Mouse (Mus musculus) layer of hippocampus, adult 9-10 months (tissue): ENCODE data around the gene S100a16.
A peak's percentile ranks its signal among the peaks of the same experiment; 100 is the strongest.

Source experiments
- DNase-seq: peaks from one replicate; pipeline ENCODE4 v3.0.0; 2022; ENCODE audit warnings: low spot score

Gene S100a16

DNA sequence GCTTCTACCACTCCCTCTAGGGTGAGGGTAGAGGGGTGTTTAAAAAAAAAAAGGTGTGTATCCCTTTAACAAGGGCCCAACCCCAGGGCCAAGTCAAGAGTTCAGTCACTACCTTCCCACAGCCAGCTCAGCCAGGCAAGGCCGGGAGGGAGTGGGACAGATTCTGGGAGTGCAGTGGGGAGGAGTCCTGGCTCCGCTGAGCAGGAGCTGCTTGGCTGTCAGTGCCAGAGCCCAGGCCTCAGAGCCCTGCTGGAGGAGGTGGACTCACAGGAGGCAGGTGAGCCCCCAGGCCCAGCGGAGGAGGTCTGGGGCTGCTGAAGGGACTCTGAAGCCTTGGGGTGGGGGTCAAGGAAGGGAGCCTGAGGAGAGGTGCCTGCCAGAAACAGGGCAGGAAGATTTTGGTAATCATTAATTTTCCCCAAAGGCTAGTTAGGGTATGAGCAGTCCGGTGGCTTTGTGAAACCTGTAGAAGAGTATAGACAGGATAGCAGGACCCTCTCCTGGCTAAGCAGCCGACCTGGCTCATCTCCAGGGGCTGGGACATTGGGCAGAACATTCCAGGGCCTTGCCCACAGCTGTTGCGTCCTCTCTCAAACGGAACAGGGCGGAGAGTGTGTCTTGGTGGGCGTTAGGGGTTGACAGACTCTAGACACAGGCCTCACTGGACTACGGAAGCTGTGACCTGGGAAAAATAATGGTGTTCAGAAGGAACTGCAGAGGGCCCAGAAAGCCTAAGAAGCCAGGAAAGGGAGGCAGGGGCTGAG, at the start of gene S100a16:
Gene S100a16 (plus strand): TSS at position 114 of the 764 bp plus-strand sequence.
- no peak for DNase-seq

DNA sequence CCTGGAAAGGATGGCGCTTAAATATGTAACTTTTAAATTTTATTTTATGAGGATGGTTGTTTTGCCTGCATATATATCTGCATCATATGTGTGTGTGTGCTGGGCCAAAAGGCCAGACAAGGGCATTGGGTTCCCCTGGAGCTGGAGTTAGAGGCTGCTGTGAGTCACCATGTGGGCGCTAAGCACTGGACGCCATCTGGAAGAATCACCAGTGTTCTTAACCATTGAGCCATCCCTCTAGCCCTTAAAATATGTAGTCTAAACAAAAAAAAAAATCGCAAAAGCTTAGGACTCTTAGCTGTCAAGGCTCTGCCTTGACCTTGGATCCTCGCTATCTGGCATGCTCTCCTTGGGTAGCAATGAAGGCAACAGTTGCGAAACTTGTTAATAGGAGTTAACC, 48.5 kb upstream of the S100a16 start:
- no peak for DNase-seq

DNA sequence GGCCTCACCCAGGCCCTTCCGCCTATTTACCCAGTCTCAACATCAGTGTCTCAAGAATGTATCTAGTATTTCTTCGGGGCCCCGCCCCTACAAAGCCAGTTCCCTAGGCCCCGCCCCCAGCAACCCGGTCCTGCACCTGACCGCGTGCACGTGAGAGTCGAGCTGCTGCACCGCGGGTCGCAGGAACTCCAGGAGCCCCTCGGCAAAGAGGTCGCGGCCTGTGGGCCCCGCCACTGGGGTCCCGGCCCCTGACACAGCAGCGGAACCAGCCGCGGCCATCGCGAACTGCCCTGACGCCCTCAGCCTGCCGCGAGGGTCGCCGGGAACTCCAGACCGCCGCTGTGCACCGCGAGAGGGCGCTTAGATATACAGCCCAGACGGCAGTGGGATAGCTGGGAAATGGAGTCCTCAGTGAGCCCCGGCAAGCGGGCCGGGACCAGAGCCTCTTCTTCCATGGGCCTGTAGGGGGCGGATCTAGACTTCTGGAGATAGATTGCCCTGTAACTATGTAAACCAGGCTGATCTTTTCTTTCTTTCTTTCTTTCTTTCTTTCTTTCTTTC, 46.3 kb upstream of the S100a16 start, which contains the start of gene Snapin:
Gene Snapin (minus strand): TSS at position 338 of the 561 bp plus-strand sequence.
- DNase-seq: peak; percentile 90

DNA sequence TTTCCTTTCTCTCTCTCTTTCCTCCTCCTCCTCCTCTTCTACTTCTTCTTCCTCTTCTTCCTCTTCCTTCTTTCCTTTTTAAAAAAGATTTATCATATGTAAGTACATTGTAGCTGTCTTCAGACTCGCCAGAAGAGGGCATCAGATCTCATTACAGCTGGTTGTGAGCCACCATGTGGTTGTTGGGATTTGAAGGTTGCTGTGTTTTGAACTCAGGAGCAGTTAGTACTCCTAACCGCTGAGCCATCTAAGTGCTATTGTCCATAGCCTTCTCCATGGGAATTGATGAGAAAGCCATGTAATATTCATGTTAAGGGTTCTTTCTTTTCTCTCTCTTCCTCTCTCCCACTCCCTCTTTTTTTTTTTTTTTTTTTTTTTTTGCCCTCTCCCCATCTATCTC, 45.7 kb upstream of the S100a16 start:
- no peak for DNase-seq

DNA sequence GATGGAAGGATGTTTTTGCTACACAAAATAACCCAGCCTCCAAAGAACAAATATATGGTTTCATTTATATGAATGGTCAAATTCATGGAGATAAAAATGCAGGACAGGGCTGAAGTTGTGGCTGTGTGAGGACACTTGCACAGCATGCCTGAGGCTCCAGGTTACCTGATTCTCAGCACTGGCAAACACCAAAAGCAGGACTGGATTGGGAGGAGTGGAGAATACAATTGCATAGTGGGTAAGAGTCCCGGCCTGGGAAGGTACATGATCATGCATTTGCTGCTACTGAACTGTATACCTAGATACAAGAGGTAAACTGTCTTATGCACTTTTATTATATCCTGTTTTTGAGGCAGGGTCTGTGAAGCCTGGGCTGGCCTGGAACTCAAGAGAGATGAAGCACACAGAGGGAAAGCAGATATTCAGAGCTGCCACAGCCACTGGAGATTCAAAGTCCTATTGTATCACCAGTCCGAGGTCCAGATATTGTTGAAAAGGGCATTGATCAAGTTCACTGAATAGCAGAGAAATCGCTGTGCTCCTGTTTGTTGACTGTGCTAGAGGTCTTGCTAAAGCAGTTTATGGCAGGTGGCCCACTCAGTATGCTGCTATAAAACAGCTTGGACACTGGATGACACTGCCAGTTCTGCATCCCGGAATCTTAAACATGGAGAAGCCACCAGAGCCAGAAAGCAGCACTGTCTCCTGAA, 43.1 kb upstream of the S100a16 start:
- DNase-seq: no peak

DNA sequence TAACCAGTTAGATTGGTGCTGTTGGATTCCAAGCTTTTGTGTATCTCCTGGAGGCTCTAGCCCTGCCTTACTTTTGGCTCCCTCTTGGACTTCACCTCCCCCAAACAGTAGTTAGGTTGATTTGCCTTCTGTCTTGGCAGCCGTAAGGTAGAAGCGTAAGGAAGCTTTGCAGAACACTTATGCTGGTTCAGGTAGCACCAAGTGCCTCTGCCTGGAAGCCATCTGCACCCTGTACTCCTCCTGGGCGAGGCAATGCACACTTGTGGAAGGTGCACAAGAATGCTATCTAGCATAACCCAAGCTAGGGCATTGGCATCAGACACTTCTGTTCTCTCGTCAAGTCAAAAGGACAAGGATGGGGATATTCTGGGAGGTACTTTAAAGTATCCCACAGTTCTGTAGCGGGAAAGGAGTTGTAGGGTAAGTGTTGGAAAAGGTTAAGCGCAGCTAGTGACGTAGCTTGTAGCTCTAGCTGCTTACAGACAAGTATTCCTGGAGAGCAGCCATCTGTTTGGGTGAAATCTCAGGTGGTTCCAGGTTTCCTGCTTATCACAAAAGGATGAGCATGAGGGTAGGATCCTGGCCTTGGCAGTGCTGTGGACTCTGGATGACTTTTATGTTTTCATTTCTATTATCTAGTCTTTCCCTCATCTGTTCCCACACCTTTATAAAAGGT, 41.1 kb upstream of the S100a16 start:
- DNase-seq: no peak

DNA sequence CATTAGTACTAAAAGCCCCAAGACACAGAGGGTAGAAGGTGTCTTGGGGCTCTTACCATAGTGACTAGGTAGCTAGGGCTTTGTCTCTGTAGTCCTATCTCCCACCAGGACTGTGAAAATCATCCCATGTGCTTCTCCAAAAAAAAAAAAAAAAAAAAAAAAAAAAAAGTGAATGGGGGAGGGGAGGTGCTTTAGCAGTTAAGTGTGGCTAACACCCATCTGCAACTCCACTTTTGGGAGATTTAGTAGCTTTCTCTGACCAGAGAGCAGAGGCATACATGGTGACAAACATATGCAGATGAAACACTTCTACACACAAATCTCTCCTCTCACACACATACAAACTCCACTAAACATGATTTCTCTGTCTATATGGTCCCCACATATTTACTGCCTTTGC, 39.5 kb upstream of the S100a16 start:
- DNase-seq: no peak

DNA sequence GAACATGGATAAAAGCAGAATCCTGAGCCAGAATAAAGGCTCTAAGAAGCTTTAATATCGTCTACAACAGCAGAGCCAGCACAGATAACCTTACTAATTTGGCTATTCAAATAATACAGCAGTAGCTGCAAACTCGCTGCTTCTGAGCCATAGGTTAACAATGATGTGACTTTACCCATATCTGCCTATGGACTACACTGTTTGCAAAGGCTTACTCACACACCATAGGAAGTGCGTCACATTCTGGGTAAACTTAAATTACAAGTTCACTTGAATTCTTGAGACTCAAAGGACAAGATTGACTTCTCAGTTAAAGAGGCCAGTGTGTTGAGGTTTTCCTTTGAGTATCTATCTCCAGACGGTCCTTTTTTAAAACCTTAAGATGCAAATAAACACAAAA, 33.6 kb upstream of the S100a16 start:
- DNase-seq: no peak

DNA sequence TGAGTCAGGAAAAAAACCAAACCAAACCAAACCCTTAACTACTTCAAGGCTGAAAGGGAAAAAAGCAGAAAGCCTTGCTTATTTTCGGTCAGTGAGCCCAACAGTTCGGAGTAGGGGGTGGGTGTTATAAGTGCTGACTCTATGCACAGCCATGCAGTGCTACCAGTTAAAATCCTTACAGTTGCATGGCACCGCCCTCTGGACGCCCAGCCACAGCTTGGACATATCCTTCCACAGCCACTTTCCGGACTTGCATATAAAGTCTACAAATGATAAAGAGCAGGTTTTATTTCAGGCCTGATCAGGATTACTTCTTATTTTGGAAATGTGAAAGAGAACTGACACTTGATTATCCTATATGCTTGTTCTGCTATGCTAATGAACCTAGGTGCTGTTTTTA, 31.8 kb upstream of the S100a16 start:
- no peak for DNase-seq

DNA sequence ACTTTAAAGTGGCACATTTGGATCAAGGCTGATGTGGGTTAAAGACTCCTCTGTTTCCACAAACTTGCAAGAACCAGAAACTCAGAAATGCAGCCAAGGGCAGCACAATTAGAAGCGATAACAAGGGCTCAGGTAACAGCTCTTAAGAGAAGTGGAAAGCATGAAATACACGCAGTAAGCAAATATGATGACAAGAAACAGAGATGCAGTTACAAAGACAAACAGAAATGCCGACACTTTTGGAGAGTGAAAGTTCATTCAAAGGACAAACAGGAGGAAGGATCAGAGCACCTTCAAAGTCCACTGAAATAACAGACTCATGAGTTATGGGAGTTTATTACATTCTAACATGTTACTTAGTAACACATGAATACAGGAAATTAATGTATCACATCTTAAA, 30.7 kb upstream of the S100a16 start:
- no peak for DNase-seq

DNA sequence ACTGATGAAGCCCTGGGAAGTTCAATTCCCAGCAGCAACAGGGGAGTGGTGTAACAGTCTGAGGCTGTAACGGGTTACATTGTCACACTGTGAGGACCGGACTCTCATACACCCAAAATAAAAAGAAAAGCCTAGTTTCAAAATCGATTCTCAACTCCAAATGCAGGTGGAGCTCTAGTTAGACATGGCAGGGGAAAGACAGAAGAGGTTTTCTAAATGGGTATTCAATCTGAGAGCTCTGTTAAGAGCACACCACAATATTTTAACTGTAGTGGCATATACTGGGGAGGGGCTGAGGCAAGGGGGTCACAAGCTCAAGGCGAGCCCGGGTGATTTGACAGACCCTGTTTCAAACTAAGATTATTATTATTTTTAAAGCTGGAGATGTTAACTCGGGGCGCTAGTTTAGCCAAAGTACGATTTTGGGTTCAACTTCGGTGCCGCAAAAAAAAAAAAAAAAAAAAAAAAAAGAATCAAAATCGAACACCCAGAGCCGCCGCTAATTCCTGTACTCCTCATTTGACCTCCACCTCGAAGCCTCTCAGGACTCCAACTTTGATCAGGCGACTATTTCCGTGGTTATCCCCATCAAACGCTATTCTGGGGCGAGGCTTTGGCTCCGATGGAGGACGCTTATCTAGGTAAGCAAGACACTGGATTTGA, 28.6 kb upstream of the S100a16 start:
- no peak for DNase-seq

DNA sequence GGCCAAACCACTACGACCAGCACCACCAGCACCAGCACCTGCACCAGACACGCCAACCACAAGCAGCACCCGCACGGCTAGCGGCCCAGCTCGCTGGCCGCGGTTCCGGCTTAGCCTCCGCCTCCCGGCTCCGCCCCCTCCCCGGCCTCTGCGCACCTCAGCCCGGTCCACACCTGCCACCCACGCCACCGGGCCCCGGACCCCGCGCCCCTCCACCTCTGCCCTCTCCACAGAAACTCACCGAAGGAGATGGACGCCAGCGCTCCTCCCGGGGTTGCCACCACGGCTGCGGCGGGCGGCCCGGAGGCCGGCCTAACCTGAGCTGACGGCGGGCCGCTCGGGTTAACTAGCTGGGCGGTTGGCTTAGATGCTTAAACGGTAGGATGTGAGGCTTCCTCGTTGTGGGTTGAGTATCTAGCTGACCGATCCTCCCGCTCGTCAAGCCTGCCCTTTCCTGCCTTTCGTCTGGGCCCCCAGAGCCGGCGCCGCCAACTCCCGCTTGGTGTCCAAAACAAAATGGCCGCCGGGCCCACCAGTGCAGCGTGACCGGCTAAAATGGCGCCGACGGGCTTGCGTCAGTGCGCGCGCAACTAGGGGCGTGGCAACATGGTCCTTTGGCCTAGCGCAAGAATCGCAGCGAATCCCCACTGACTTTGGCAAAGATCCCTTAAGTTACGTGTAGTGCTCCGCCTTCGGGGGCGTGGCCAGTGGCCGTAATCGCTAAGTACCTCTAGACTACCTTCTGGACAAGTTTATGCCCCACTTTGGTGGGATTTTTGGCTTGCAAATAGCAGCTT, 27.9 kb upstream of the S100a16 start, which contains the start of gene Chtop:
Gene Chtop (minus strand): TSS at position 549 of the 797 bp plus-strand sequence.
- DNase-seq: peak; percentile 95

DNA sequence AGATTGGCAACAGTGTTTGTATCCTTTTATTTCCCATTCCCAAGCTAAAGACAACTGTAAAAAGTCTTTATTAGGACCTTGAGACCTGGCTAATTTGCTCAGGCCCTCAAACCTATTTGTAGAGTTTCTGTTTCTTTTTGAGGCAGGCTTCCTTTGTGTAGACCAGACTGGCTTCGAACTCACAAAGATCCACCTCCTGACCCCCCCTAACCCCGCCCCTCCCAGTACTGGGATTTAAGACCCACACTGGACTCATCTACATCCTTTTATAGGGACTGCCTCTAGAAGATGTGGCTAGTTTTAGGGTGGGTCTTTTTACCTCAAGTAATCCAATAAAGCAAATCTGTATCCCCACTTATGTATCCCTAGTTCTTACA, 27.3 kb upstream of the S100a16 start:
- no peak for DNase-seq

DNA sequence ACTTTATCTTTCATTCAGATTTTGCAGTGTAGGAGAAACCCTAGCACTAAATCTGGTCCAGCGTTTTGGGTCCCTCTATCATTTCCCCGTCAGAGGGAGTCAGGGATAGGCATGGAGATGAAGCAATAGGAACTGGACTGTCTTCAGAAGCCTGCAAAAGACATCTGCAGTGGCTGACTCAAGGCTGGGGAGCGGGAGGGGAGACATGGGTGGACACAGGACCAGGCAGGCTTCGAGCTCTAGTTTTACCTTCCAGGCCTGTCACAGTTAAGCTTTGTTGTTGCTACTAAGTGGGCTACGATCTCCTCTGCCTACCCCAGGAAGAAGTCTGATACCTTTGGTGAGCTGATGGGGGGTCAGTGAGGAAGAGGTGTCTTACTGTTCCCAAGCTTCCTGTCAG, 24.8 kb upstream of the S100a16 start:
- DNase-seq: no peak

DNA sequence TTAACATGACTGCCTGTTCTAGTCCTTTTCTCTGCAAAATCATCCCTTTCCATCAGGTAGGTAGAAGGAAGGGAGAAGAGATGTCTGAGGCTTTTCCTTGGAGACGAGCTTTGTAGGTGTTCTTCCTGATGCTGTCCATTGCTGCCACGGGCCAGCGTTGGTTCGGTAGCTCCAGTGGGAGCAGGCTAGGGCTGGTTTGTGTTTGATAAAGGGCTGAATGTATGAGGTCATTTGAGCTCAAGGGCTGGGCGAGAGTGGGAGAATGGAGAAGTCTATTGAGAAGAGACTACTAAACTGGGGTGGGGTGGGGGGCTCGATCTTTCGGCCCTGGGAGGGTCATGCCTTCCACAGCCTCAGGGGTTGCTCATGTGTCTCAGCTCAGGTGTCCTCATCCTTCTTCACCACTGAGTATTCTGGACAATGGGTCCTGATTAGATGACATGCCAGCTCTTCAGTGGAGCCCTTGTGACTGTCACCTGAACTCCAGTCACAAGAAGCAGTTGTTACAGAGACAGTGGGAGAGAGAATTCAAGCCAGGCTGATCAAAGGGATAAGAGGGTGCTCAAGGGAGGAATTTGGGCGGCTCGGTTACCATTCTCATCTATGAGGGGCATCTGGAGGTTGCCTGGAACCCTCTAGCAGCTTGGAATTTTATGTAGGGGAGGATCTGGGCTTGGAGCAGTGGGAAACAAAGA, 24.0 kb upstream of the S100a16 start:
- no peak for DNase-seq

DNA sequence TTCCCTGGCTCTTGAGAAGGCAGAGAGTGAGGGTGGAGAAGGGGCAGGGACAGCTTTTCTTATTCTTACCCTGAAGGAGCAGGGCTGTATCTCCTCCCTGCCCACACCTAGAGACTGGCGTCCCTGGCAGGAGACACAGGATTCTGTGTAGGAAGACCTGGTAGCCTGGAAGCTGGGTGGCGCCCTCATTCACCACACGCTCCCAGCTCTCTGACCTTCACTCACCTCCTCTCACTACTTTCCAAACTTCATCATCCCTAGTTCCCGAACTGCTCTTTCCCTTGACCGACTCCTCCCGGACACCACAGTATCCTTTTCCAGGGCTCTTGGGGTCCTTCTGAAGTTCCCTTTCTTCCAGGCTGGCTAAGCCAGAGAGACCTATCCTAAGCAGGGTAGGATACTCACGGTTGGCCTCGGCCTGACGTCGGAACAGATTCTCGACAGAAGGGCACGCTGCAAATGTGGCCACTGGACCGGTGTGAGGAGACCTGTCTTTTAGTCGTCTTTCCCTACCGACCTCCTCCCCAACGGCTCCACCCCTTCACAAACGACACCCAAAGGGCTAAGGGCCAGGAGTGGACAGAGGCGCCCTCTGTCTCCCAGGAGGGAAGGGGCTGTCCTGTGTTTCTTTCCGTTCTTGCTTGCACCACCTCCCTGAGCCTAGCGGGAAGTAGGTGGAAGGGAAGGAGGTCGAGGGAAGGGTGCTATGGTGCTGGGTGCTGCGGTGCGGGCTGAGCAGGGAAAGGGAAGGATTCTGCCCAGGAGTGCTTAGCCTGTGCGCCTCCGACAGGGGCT, 23.1 kb upstream of the S100a16 start, which contains the start of the genes S100a1 and S100a13:
Gene S100a1 (minus strand): TSS at position 597 of the 795 bp plus-strand sequence.
Gene S100a13 (plus strand): TSS at position 640 of the 795 bp plus-strand sequence.
- no peak for DNase-seq

DNA sequence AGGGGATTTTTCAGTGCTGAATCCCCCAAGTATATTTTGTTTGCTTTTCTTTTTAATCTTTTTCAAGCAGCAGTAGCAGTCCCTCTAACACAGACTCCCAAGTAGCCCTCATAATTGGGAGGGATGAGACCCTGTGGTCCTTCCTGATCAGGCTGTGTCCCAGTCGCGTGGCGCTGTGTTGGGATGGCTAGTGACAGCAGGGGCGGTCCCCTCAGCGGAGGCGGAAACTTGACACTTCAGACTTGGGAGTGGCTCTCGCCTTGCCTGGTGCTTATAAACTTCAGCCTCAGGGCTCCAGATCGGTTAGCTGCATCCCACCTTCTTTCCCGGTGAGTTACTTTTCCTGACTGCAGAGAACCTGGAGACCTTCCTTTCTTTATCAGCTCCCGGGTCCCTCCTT, 22.4 kb upstream of the S100a16 start:
- DNase-seq: no peak

DNA sequence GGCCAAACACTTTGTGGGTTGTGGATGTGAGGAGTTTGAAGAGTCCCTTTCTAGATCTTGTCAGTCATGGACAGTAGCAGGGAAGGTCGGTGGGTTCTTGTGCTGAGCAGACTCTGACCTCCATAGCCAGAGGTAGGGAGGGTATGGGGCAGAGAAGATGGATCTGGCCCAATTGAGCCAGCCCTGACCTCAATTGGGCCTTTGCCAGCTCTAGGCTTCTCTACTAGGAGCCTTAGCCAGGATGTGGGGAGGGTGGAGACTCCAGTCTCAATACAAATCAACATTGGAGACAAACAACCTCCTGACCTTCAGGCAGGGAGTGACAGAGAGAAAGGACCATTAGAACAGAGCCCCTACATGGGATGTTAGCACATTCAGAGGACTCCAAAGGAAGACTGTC, 21.8 kb upstream of the S100a16 start:
- no peak for DNase-seq

DNA sequence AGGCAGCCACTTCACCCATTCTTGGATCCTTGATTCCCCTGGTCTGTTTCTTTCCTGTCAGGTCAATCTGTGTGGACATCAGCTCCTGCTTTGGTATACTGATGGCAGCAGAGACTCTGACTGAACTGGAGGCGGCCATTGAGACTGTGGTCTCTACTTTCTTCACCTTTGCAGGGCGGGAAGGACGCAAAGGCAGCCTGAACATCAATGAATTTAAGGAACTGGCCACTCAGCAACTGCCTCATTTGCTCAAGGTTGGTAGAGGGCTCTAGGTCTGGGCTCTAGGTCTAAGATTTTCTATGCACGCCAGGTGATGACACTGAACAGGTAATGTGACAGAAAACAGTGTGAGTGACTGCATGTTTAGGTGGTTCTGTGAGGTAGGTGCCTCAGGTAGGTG, 21.3 kb upstream of the S100a16 start:
- DNase-seq: no peak

DNA sequence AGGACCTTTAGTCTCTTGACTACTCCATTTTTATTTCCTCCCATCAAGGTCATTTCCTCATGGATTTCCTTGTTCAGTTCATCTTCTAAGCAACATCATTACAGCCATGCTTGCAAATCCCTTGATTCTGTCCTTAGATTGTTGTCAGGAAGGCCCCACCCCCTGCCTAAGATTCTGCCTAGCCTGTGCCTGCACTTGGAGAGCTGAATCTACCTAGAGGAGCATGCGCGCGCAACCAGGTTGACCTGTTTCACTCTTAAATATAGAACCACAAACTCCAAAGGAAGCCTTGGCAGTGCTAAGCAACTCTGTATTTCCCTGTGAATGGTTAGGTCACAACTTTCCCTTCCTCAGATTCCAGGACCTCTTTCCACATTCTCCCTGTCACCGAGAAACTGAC, 19.3 kb upstream of the S100a16 start:
- DNase-seq: no peak
